Comparison of ENCODE assay signal across 9 mouse cellular contexts in genomic region chr5:84414931-84415431, GRCm38 (mm10). TPM values are rescaled to one million over a fixed set of nuclear protein-coding genes. Genes with fewer than 3 reads are reported as not detected.
DNase-seq lines count a peak whose midpoint lies in the region; ATAC-seq lines count a peak whose summit lies in the region.
"Had no signal": no experiment of that assay in that cellular context is flagged by ENCODE, and none has a peak within 500 bp of the region (broad histone marks: within the 10 kb centered on the region; RNA-seq: fewer than 3 reads in every experiment).

No protein-coding gene starts in this region.

- intact Hi-C loops in heart, postnatal 25 days (cut with DNase I) = no loop called here

- 12% methylated on average over 8 of the region's 8 CpGs for WGBS in heart, embryonic 15.5 days
- WGBS in limb, embryonic 12.5 days = 4% methylated on average over 8 of the region's 8 CpGs

- peaks cover 17% of the 10 kb centered on the region for H3K4me1 ChIP-seq in heart, embryonic 15.5 days (replicated peaks)
- peaks cover 15% of the 10 kb centered on the region for H3K4me1 ChIP-seq in limb, embryonic 12.5 days (replicated peaks)

- no peak for ATAC-seq in heart, embryonic 15.5 days (replicated peaks; ENCODE audit: insufficient number of reproducible peaks, insufficient read depth, low FRiP score, low read depth)
- ATAC-seq in limb, embryonic 12.5 days (ENCODE audit: insufficient number of reproducible peaks, insufficient read depth, low FRiP score, low TSS enrichment, low read depth) = no peak
- no peak for ATAC-seq in megakaryocyte progenitor cell, adult 5-6 weeks (replicated peaks; ENCODE audit: poor library complexity)

- H3K36me3 ChIP-seq in heart, embryonic 15.5 days = no peaks in the 10 kb centered on the region
- no peaks in the 10 kb centered on the region for H3K36me3 ChIP-seq in limb, embryonic 12.5 days

- peak overlapping the region; percentile 67; the same call in 1 of the 2 replicates for H3K4me3 ChIP-seq in heart, embryonic 15.5 days
- H3K4me3 ChIP-seq in limb, embryonic 12.5 days (replicated peaks) = peak overlapping the region; percentile 62

- no peaks in the 10 kb centered on the region for H3K9me3 ChIP-seq in heart, embryonic 15.5 days (replicated peaks)
- no peaks in the 10 kb centered on the region for H3K9me3 ChIP-seq in limb, embryonic 12.5 days

- H3K27me3 ChIP-seq in heart, embryonic 15.5 days = peaks cover 31% of the 10 kb centered on the region
- peaks cover 30% of the 10 kb centered on the region for H3K27me3 ChIP-seq in limb, embryonic 12.5 days
- H3K27me3 ChIP-seq: CH12.LX had no signal

- DNase-seq in heart, postnatal 25 days (ENCODE audit: low spot score) = no peak
- DNase-seq in frontal cortex, postnatal 25 days (ENCODE audit: low spot score in 2 of 2) = peak; percentile 28 to 40
- peak; percentile 42 to 43 for DNase-seq in right cerebral cortex, postnatal 36 days (ENCODE audit: low spot score in 2 of 2)
- DNase-seq in gastrocnemius, postnatal 10 days = no peak
- no peak for DNase-seq in liver

- peak overlapping the region; percentile 99; the same call in 1 of the 2 replicates for H3K4me2 ChIP-seq in heart, embryonic 15.5 days
- H3K4me2 ChIP-seq in limb, embryonic 12.5 days = peak overlapping the region; percentile 97

- H3K27ac ChIP-seq in heart, embryonic 15.5 days = no peak overlapping the region
- no peak overlapping the region for H3K27ac ChIP-seq in limb, embryonic 12.5 days

- H3K9ac ChIP-seq in heart, embryonic 15.5 days = no peak overlapping the region
- no peak overlapping the region for H3K9ac ChIP-seq in limb, embryonic 12.5 days (replicated peaks)

RNA-seq across cellular contexts. Expression of gene Epha5, which starts 2.2 kb away (rescaled TPM):
- polyA plus RNA-seq in heart, embryonic 15.5 days (2015; fragmentation: Nextera tagmentation; extraction: Ambion mirVana) = 0.77 and 1.7 TPM in 2 replicates
- total RNA-seq in heart, postnatal 25 days (2021) = not detected
- polyA plus RNA-seq in limb, embryonic 12.5 days (2016; fragmentation: Nextera tagmentation; extraction: Ambion mirVana) = 5.4 and 6.1 TPM in 2 replicates
- total RNA-seq in gastrocnemius, postnatal 10 days (2021) = under 1 TPM; 0.73 to 0.90 TPM
- not detected in 2 replicates for total RNA-seq in megakaryocyte progenitor cell, adult 5-6 weeks (2015)
- total RNA-seq in megakaryocyte progenitor cell, adult 5-6 weeks (2017) = 0.17 TPM in 1 of 2 replicates, not detected in the other
- total RNA-seq: CH12.LX had no signal

Comparison
In these comparisons a context has a peak if more than half of its experiments do, and no peak if none do; other contexts are left out.
1. DNase-seq: peak in frontal cortex, postnatal 25 days (2 of 2) and right cerebral cortex, postnatal 36 days (2 of 2); none in heart, postnatal 25 days (single experiment), gastrocnemius, postnatal 10 days (single experiment) and liver (single experiment).